Mouse (Mus musculus) bone marrow, adult 2 months (tissue): Measurements from ENCODE around the gene Cd47.

Experiments used
- CTCF ChIP-seq: fragments of 200-500 bp; IDR thresholded peaks from 2 replicates; pipeline ENCODE4 v1.5.1; 2011; ENCODE audit warnings: low read length, control low read depth; ENCODE audit not compliant: control insufficient read depth, insufficient read depth
- POLR2A ChIP-seq: fragments of 200-500 bp; IDR thresholded peaks from 2 replicates; pipeline ENCODE4 v1.6.1; 2011; ENCODE audit warnings: low read depth, mild to moderate bottlenecking, control low read depth, low read length, borderline replicate concordance; ENCODE audit not compliant: control insufficient read depth

GRCm38 (mm10) chr16:49933274-49933673, 132.9 kb downstream of the Cd47 start:
- TF ChIP-seq CTCF: no peak
- TF ChIP-seq POLR2A: no peak
